Mouse (Mus musculus) kidney, adult 2 months (tissue): ENCODE results near the gene Pola1. TPM values are rescaled to one million over a fixed set of nuclear protein-coding genes. Genes with fewer than 3 reads are reported as not detected.

Experiments used
- DNase-seq: peaks from one replicate; pipeline ENCODE4 v3.0.0; 2021
- H3K27ac ChIP-seq: fragments of 200-500 bp; 2 replicates; pipeline ENCODE4 v1.5.1; 2012; ENCODE audit warnings: low read depth, low read length, control low read depth, inconsistent platforms; ENCODE audit not compliant: insufficient read depth
- H3K27me3 ChIP-seq: fragments of 200-500 bp; replicated peaks from 2 replicates; pipeline ENCODE4 v1.6.1; 2012; ENCODE audit warnings: mild to moderate bottlenecking, moderate library complexity, low read length, inconsistent platforms; ENCODE audit not compliant: control insufficient read depth, insufficient read depth
- H3K36me3 ChIP-seq: fragments of 200-500 bp; 2 replicates; pipeline ENCODE4 v1.6.1; 2012; ENCODE audit warnings: mild to moderate bottlenecking, moderate library complexity, low read length, inconsistent platforms; ENCODE audit not compliant: control insufficient read depth, insufficient read depth
- H3K4me1 ChIP-seq: fragments of 200-500 bp; 2 replicates; pipeline ENCODE4 v1.6.1; 2011; ENCODE audit warnings: low read length; ENCODE audit not compliant: control insufficient read depth, insufficient read depth
- H3K4me3 ChIP-seq: fragments of 200-500 bp; 2 replicates; pipeline ENCODE4 v1.5.1; 2011; ENCODE audit warnings: mild to moderate bottlenecking, low read depth, low read length, control low read depth; ENCODE audit not compliant: insufficient read depth
- CTCF ChIP-seq: fragments of 200-500 bp; conservative IDR thresholded peaks from 2 replicates; pipeline ENCODE4 v1.5.1; 2011; ENCODE audit warnings: low read depth, mild to moderate bottlenecking, control low read depth, low read length, moderate library complexity, mixed read lengths; ENCODE audit not compliant: insufficient read depth, insufficient read length
- POLR2A ChIP-seq: fragments of 200-500 bp; IDR thresholded peaks from one replicate; pipeline ENCODE4 v1.6.1; 2011; ENCODE audit warnings: low read depth, low read length, control low read depth
- WGBS: fragments of 180-500 bp; shearing (Covaris S2); methylation state at CpG from one replicate; pipeline ENCODE4 v1.1.7; 2018; 5-methylcytosine and 5-hydroxymethylcytosine counted together
- polyA plus RNA-seq: library from polyadenylated mRNA; depleted of rRNA; stranded (reverse); fragments of >200 nt; gene quantifications from 2 replicates; pipeline ENCODE4 v1.2.3, GENCODE M21; 2012; rRNA removed

Gene Pola1
- polyA plus RNA-seq, 1 experiment, result 0.45 TPM

GRCm38 (mm10) chrX:93275689-93276088 lies 356.3 kb downstream of the Pola1 start:
- Histone ChIP-seq H3K27me3 (no peaks in the 10 kb centered on the region), H3K27ac (no peak overlapping the region), H3K4me3 (no peak overlapping the region), H3K4me1 (no peaks in the 10 kb centered on the region), H3K36me3 (no peaks in the 10 kb centered on the region)
- 58% methylated on average over 3 of the region's 3 CpGs for WGBS
- no peak for DNase-seq
- TF ChIP-seq CTCF (no peak), POLR2A (no peak)

Other genes with a start within 250 kb of the Pola1 start
- 0.05 and 0.11 TPM in 2 replicates for gene Pcyt1b, start 22.7 kb upstream of the Pola1 start, polyA plus RNA-seq
- gene Pdk3, start 200.0 kb upstream of the Pola1 start, polyA plus RNA-seq, result 25.1 and 25.2 TPM in 2 replicates